Mouse (Mus musculus): ENCODE measurements around the gene Tmem50a.

DNA sequence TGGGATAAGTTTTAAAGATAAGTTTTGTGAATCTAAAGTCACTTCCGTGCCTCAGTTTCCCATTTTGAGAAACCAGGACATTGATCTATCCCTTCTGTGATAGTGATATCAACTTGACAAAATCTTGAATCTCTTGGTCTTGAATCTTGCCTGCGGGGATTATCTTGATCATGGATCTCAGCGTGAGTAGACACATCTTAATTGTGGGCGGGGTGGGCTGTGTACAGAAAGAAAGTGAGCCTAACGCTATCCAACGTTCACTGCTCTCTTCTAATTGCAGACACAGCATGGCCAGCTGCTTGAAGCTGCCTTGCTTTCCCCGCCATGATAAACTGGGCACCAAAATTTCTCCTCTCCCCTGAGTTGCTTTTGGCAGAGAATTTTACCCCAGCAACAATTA lies 51.8 kb downstream of the Tmem50a start:
- TF ChIP-seq POLR2A (IDR thresholded peaks at IDR 0.05; ENCODE audit: insufficient read length, low read depth) (no peak), MYOG (IDR thresholded peaks at IDR 0.05; ENCODE audit: control insufficient read depth in 1 of 3, insufficient read depth in 1 of 3, insufficient read length in 2 of 3, low read depth in 2 of 3) (no peak), TCF3 (IDR thresholded peaks at IDR 0.05; ENCODE audit: insufficient read length, low read depth) (no peak), POLR2AphosphoS2 (IDR thresholded peaks at IDR 0.05; ENCODE audit: insufficient read length, low read depth) (no peak), E2F4 (IDR thresholded peaks at IDR 0.05; ENCODE audit: insufficient read depth) (no peak), MAX (IDR thresholded peaks at IDR 0.05; ENCODE audit: low read depth) (no peak), REST (IDR thresholded peaks at IDR 0.05; ENCODE audit: insufficient read depth, insufficient read length) (no peak), USF1 (IDR thresholded peaks at IDR 0.05; ENCODE audit: low read depth) (no peak), MYOD1 (IDR thresholded peaks at IDR 0.05; ENCODE audit: control insufficient read depth in 1 of 3, insufficient read length in 2 of 3, low read depth in 2 of 3) (no peak), CEBPB (IDR thresholded peaks at IDR 0.05; ENCODE audit: insufficient read depth, poor library complexity, severe bottlenecking) (no peak), TCF12 (IDR thresholded peaks at IDR 0.05; ENCODE audit: insufficient read depth, poor library complexity, severe bottlenecking) (no peak), SRF (IDR thresholded peaks at IDR 0.05; ENCODE audit: control insufficient read depth, insufficient read length, low read depth) (no peak)

Data from myocyte (in vitro differentiated cells).